Mouse (Mus musculus) liver, postnatal 0 days (tissue): ENCODE measurements at regions not wholly inside any gene's neighbourhood (a gene's known extent, or its start where the extent isn't known, plus 50 kb on each side); places are given as distances from the start of the nearest gene placed in this dataset.
"Not testable (repeated sequence)": the region's sequence is repeated elsewhere in the genome, so short reads cannot be mapped to it uniquely, and the experiment has no call there.

Experiments
- ATAC-seq: fragments of 200-750 bp; cut with Nextera tagmentation; 2 replicates; pipeline ENCODE4 v1.8.0; 2017; ENCODE audit warnings: mild to moderate bottlenecking, moderate library complexity
- DNase-seq: peaks from one replicate; pipeline ENCODE4 v3.0.0-alpha.2; 2016
- H3K27ac ChIP-seq: fragments of 300-500 bp; sonication (generic); 2 replicates; pipeline ENCODE4 v1.5.1; 2014; ENCODE audit warnings: antibody characterized with exemption, moderate library complexity, mild to moderate bottlenecking, low read depth
- H3K27me3 ChIP-seq: fragments of 300-500 bp; sonication (generic); 2 replicates; pipeline ENCODE4 v1.6.1; 2014; ENCODE audit warnings: low read length, control low read depth, mixed read lengths; ENCODE audit not compliant: insufficient read depth
- H3K36me3 ChIP-seq: fragments of 300-500 bp; sonication (generic); replicated peaks from 2 replicates; pipeline ENCODE4 v1.6.1; 2014; ENCODE audit warnings: mild to moderate bottlenecking, control low read depth, low read length, moderate library complexity, mixed read lengths; ENCODE audit not compliant: insufficient read depth
- H3K4me1 ChIP-seq: fragments of 300-500 bp; sonication (generic); 2 replicates; pipeline ENCODE4 v1.6.1; 2014; ENCODE audit warnings: antibody characterized with exemption, mild to moderate bottlenecking, control low read depth; ENCODE audit not compliant: insufficient read depth
- H3K4me2 ChIP-seq: fragments of 300-500 bp; sonication (generic); 2 replicates; pipeline ENCODE4 v1.6.1; 2014; ENCODE audit warnings: low read depth, mild to moderate bottlenecking, low read length, moderate library complexity, mixed read lengths
- H3K4me3 ChIP-seq: fragments of 300-500 bp; sonication (generic); 2 replicates; pipeline ENCODE4 v1.5.1; 2014; ENCODE audit warnings: low read depth, low read length
- H3K9ac ChIP-seq: fragments of 300-500 bp; sonication (generic); replicated peaks from 2 replicates; pipeline ENCODE4 v1.6.1; 2014; ENCODE audit warnings: mild to moderate bottlenecking, moderate library complexity
- H3K9me3 ChIP-seq: fragments of 300-500 bp; sonication (generic); 2 replicates; pipeline ENCODE4 v1.6.1; 2016; ENCODE audit warnings: mild to moderate bottlenecking, control low read depth, low read length, mixed read lengths
- CTCF ChIP-seq: sonication (generic); IDR thresholded peaks from 2 replicates; pipeline ENCODE4 v1.5.1; 2016; ENCODE audit warnings: antibody characterized with exemption, low read depth
- EP300 ChIP-seq: IDR thresholded peaks from 2 replicates; pipeline ENCODE4 v1.6.1; 2016; ENCODE audit warnings: antibody characterized with exemption, low read depth, mild to moderate bottlenecking
- WGBS: fragments of 180-500 bp; shearing (Covaris S2); extraction: QIAGEN DNeasy Blood & Tissue Kit; methylation state at CpG from one replicate; pipeline ENCODE4 v1.1.7; 2014; ENCODE audit not compliant: insufficient replicate concordance; 5-methylcytosine and 5-hydroxymethylcytosine counted together

GRCm38 (mm10) chr17:15251641-15252040, 125.0 kb downstream of the Dll1 start:
- H3K9ac ChIP-seq, result no peak overlapping the region
- no peaks in the 10 kb centered on the region for H3K9me3 ChIP-seq
- H3K4me1 ChIP-seq, result no peaks in the 10 kb centered on the region
- no peak overlapping the region for H3K4me2 ChIP-seq
- WGBS, result 62% methylated on average over 1 of the region's 1 CpGs
- H3K27me3 ChIP-seq, result 0 out of 2 replicates have a peak, but pooled peaks cover 5% of the 10 kb centered on the region
- no peak for DNase-seq
- H3K4me3 ChIP-seq, result no peak overlapping the region
- no peaks in the 10 kb centered on the region for H3K36me3 ChIP-seq
- no peak for ATAC-seq
- H3K27ac ChIP-seq, result no peak overlapping the region
- TF ChIP-seq CTCF (no peak), EP300 (no peak)

DNA sequence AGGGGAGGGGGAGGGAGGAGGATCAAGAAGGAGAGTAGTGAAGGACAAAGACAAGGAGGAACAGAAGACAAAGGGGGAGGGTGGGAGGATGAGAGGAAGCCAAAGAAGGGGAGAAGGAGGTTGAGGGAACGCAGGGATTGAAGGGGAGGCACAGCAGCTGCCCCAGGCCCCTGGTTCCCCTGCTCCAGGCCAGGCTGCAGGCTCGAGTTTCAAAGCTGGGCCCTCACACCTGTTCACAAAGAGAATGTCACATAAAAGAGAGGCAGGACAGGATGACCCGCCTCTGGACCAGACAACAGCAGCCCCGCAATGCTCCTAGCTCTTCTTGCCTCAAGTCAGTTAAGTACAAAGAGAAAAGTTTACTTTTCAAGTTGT, 128.3 kb downstream of the Dll1 start:
- 0 out of 2 replicates have a peak, but pooled peaks cover 5% of the 10 kb centered on the region for H3K27me3 ChIP-seq
- H3K27ac ChIP-seq, result no peak overlapping the region
- 55% methylated on average over 4 of the region's 4 CpGs for WGBS
- H3K36me3 ChIP-seq, result no peaks in the 10 kb centered on the region
- H3K4me2 ChIP-seq, result no peak overlapping the region
- no peak for TF ChIP-seq CTCF
- TF ChIP-seq EP300, result no peak
- H3K4me1 ChIP-seq, result no peaks in the 10 kb centered on the region
- no peak for ATAC-seq
- DNase-seq, result no peak
- H3K4me3 ChIP-seq, result no peak overlapping the region
- H3K9me3 ChIP-seq, result no peaks in the 10 kb centered on the region
- no peak overlapping the region for H3K9ac ChIP-seq

GRCm38 (mm10) chr17:15247546-15248416, 128.9 kb downstream of the Dll1 start:
- H3K4me3 ChIP-seq, result no peak overlapping the region
- H3K27me3 ChIP-seq, result 0 out of 2 replicates have a peak, but pooled peaks cover 5% of the 10 kb centered on the region
- no peak overlapping the region for H3K4me2 ChIP-seq
- no peaks in the 10 kb centered on the region for H3K36me3 ChIP-seq
- no peaks in the 10 kb centered on the region for H3K4me1 ChIP-seq
- DNase-seq (no peak), ATAC-seq (no peak)
- no peak for TF ChIP-seq EP300
- no peak for TF ChIP-seq CTCF
- 16% methylated on average over 20 of the region's 20 CpGs for WGBS
- H3K9me3 ChIP-seq, result no peaks in the 10 kb centered on the region
- no peak overlapping the region for H3K9ac ChIP-seq
- no peak overlapping the region for H3K27ac ChIP-seq

GRCm38 (mm10) chr17:15242976-15243635, 133.6 kb downstream of the Dll1 start:
- Histone ChIP-seq H3K4me1 (no peaks in the 10 kb centered on the region), H3K9ac (no peak overlapping the region), H3K4me3 (no peak overlapping the region), H3K36me3 (no peaks in the 10 kb centered on the region), H3K27me3 (0 out of 2 replicates have a peak, but pooled peaks cover 9% of the 10 kb centered on the region), H3K27ac (no peak overlapping the region), H3K4me2 (no peak overlapping the region), H3K9me3 (no peaks in the 10 kb centered on the region)
- ATAC-seq, result peak; percentile 77
- TF ChIP-seq EP300 (no peak), CTCF (no peak)
- DNase-seq, result no peak
- 64% methylated on average over 6 of the region's 6 CpGs for WGBS

DNA sequence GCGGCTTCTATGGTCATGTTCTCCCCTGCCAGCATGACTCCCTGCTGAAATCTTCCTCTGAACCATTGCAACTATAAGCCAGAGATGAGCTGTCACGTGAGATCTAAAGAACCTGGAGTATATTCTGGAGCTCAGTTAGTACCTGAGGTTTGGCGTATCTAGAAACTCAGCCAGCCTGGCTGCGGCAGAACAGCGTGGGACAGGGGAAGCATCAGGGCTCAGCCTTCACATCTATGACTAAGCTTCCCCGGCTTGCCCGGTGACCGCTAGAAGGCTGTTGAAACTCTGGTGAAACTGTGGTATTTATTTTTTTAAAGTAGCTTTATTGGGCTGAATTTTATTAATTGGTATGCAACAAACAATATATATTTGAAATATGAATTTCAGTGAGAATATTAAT, 134.3 kb downstream of the Dll1 start:
- H3K9ac ChIP-seq, result no peak overlapping the region
- no peaks in the 10 kb centered on the region for H3K4me1 ChIP-seq
- 0 out of 2 replicates have a peak, but pooled peaks cover 4% of the 10 kb centered on the region for H3K27me3 ChIP-seq
- no peak overlapping the region for H3K4me3 ChIP-seq
- no peaks in the 10 kb centered on the region for H3K9me3 ChIP-seq
- H3K36me3 ChIP-seq, result no peaks in the 10 kb centered on the region
- H3K27ac ChIP-seq, result no peak overlapping the region
- DNase-seq (no peak), ATAC-seq (no peak)
- no peak overlapping the region for H3K4me2 ChIP-seq
- no peak for TF ChIP-seq EP300
- 81% methylated on average over 8 of the region's 8 CpGs for WGBS

GRCm38 (mm10) chr17:15241491-15241890, 135.2 kb downstream of the Dll1 start:
- TF ChIP-seq CTCF (no peak), EP300 (no peak)
- no peaks in the 10 kb centered on the region for H3K36me3 ChIP-seq
- H3K4me1 ChIP-seq, result no peaks in the 10 kb centered on the region
- H3K4me3 ChIP-seq, result no peak overlapping the region
- 67% methylated on average over 1 of the region's 1 CpGs for WGBS
- H3K9me3 ChIP-seq, result no peaks in the 10 kb centered on the region
- ATAC-seq (no peak), DNase-seq (no peak)
- H3K27me3 ChIP-seq, result 0 out of 2 replicates have a peak, but pooled peaks cover 4% of the 10 kb centered on the region
- H3K4me2 ChIP-seq, result no peak overlapping the region
- no peak overlapping the region for H3K27ac ChIP-seq
- no peak overlapping the region for H3K9ac ChIP-seq

GRCm38 (mm10) chr17:15240641-15241040, 136.0 kb downstream of the Dll1 start:
- H3K36me3 ChIP-seq, H3K4me1 ChIP-seq, H3K9me3 ChIP-seq, DNase-seq, H3K4me2 ChIP-seq, H3K4me3 ChIP-seq, H3K27me3 ChIP-seq, ATAC-seq, H3K27ac ChIP-seq, H3K9ac ChIP-seq: not testable (repeated sequence)
- WGBS, result 55% methylated on average over 12 of the region's 12 CpGs
